Mouse (Mus musculus): ENCODE results near the gene Lca5.

Lca5 gene

DNA sequence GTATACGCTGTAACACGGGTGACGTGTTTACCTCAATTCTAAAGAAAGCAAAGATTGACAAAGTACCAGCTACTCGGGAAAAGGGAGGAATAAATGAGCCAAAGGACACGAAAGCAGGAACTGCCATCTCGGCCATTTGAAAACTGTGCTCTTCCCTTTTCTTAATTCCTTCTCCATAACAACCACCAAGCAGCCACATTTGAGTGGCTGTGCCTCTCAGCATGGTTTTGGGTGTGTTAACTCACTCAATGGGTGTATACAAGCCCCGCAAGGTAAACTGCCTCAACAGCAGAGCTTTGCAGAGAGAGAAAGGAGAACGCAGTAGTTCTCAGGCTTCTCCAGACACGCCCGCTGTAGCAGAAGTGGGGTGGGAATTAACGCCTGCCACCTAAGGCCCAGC, 48.9 kb downstream of the Lca5 start:
- DNase-seq (ENCODE audit: low read depth in 1 of 2, low spot score in 2 of 2): no peak

GRCm38 (mm10) chr9:83389570-83389969, 51.4 kb downstream of the Lca5 start:
- no peak for DNase-seq (ENCODE audit: low read depth in 1 of 2, low spot score in 2 of 2)

DNA sequence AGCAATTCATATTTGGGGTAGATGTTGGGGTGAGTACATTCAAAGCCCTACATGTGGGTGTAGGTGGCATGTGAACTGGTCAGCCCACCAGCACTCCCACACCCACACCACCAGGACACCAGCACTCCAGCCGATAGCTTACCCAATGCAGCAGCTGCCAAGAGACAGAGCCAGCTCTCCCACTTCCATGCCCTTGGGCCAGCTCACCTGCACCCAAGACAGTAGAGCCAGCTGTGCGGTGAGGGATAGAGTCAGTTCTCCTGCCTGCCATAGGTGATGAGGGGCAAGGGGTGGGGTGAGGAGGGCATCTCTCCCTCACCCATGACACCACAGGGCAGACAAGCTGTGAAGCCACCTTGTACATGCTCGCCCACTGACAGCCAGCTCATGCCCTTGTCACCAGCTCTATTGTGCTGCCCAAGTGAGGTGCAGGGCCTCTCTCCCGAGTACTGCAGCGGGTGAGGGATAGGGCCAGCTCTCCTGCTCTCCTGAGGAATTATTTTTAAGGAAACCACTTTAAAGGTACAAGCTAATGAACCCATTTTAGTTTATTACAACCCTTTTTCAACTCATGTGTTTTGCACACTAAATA, 54.6 kb downstream of the Lca5 start:
- no peak for DNase-seq (ENCODE audit: low read depth in 1 of 2, low spot score in 2 of 2)

- DNase-seq (ENCODE audit: low read depth in 1 of 2, low spot score in 2 of 2): no peak
Measured at GRCm38 (mm10) chr9:83385301-83385700, 55.6 kb downstream of the Lca5 start.

GRCm38 (mm10) chr9:83383235-83383634, 57.7 kb downstream of the Lca5 start:
- DNase-seq (ENCODE audit: low read depth in 1 of 2, low spot score in 2 of 2): no peak

DNA sequence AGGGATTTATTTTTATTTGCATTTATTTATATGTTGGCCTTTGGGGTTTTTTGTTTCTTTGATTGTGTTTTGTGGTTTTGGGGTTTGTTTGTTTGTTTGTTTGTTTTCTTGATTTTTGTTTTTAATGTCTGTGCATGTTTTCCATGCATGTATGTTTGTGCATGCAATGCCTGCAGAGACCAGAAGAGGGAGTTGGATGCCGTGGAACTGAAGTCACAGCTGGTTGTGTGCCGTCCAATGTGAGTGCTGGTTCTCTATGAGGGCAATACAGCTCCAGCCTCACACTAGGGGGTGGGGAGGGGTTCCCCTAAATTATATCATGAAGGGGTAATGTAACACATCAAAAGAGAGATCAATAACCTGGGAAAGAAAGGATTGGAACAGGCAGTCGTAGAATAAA, 58.2 kb downstream of the Lca5 start:
- no peak for DNase-seq (ENCODE audit: low read depth in 1 of 2, low spot score in 2 of 2)

GRCm38 (mm10) chr9:83381317-83381716, 59.6 kb downstream of the Lca5 start:
- DNase-seq (ENCODE audit: low read depth in 1 of 2, low spot score in 2 of 2): no peak

GRCm38 (mm10) chr9:83379661-83380060, 61.3 kb downstream of the Lca5 start:
- DNase-seq (ENCODE audit: low read depth in 1 of 2, low spot score in 2 of 2): no peak

DNA sequence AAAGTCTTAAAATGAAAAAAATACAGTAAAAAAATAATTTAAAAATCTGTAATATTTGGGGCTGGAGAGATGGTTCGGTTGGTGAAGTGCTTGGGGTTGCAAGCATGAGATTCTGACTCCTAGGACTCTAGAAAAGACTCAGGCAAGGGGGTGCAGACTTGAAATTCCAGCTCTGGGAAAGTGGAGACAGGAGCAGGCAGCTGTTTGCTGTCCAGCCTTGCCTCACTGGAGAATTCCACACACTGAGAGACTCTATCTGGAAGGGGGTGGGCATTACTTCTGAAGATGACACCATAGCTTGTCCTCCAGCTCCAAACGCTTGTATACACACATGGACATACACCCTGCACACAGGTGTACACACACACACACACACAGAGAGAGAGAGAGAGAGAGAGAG, 63.8 kb downstream of the Lca5 start:
- DNase-seq (ENCODE audit: low read depth in 1 of 2, low spot score in 2 of 2): no peak

- DNase-seq (ENCODE audit: low read depth in 1 of 2, low spot score in 2 of 2): no peak
Measured at GRCm38 (mm10) chr9:83375522-83376176, 65.3 kb downstream of the Lca5 start.

DNA sequence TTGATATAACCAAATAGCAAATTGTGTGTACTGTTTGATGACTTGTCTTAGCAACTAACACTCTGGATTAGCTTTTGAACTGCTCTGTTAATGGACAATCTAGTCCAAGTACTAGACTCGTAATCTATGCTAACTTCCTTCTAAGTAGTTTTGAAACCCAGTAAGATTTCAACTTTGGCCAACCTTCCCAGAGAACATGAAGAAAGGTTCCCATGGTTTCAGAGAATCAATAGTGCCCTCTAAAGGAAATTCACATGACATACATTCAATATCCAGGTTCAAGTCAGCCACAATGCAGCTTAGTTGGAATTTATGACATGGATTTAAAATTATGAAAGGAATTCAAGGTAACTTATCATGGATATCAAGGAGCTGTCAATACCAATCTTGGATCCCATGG, 70.0 kb downstream of the Lca5 start:
- DNase-seq (ENCODE audit: low read depth in 1 of 2, low spot score in 2 of 2): no peak

- DNase-seq (ENCODE audit: low read depth in 1 of 2, low spot score in 2 of 2): no peak
Measured at GRCm38 (mm10) chr9:83368234-83368633, 72.7 kb downstream of the Lca5 start.

DNA sequence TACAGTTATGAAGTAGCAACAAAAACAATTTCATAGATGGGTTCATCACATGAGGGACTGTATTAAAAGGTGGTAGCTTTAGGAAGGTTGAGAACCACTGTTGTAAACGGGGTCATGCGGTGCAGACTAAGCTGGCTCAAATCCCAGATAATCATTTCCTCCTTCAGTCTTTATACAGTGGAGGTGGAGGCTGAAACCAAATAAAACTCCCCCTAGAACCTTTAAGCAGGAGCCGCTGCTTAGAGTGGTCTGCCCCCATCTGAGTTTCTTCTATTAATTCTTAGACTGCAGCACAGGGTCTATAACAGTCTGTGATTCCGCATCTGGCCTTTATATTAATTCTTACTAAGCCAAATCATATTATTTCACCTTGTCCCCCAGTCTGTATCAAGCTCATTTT, 85.1 kb downstream of the Lca5 start:
- DNase-seq (ENCODE audit: low read depth in 1 of 2, low spot score in 2 of 2): no peak

GRCm38 (mm10) chr9:83353316-83353715, 87.6 kb downstream of the Lca5 start:
- no peak for DNase-seq (ENCODE audit: low read depth in 1 of 2, low spot score in 2 of 2)

DNA sequence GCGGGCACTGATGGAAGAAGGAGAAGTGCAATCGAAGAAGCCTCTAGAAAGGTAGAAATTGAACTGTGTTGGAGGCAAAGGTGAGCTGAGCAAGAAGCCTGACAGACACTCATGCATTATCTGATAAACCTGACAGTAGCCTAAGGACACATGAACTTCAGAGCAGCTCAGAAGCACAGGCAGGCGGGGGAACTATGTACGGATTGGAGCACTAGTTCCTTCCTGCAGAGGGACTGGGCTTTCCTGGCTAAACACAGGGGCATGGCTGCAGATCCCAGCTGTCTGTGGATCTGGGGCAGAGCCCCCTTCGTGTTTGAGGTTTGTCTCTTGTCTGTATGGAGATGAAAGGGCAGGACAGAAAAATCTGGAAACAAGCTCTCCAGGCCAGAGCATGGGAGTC, 89.8 kb downstream of the Lca5 start:
- no peak for DNase-seq (ENCODE audit: low read depth in 1 of 2, low spot score in 2 of 2)

GRCm38 (mm10) chr9:83350613-83351012, 90.3 kb downstream of the Lca5 start:
- no peak for DNase-seq (ENCODE audit: low read depth in 1 of 2, low spot score in 2 of 2)

- DNase-seq (ENCODE audit: low read depth in 1 of 2, low spot score in 2 of 2): no peak
Measured at GRCm38 (mm10) chr9:83349905-83350304, 91.0 kb downstream of the Lca5 start.

DNA sequence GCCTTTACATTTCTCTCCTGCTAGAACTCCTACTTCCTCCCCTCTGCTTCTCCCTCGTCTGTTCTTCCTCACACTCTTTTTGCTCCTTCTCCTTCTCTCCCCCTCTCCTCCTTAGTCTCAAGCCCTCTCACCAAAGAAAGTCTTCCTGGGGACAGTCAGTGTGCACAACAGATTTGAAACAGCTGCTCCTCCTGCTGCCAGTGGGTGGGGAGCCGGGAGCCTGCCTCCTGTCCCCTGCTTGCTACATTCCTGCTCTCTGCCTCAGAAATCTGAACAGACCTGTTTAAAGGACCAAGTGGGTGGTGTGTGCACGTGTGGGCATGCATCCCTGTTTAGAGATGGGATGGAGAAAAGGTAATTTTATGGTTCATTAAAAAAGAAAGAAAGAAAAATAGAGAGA, 91.4 kb downstream of the Lca5 start:
- no peak for DNase-seq (ENCODE audit: low read depth in 1 of 2, low spot score in 2 of 2)

GRCm38 (mm10) chr9:83347521-83347920, 93.4 kb downstream of the Lca5 start:
- no peak for DNase-seq (ENCODE audit: low read depth in 1 of 2, low spot score in 2 of 2)

DNA sequence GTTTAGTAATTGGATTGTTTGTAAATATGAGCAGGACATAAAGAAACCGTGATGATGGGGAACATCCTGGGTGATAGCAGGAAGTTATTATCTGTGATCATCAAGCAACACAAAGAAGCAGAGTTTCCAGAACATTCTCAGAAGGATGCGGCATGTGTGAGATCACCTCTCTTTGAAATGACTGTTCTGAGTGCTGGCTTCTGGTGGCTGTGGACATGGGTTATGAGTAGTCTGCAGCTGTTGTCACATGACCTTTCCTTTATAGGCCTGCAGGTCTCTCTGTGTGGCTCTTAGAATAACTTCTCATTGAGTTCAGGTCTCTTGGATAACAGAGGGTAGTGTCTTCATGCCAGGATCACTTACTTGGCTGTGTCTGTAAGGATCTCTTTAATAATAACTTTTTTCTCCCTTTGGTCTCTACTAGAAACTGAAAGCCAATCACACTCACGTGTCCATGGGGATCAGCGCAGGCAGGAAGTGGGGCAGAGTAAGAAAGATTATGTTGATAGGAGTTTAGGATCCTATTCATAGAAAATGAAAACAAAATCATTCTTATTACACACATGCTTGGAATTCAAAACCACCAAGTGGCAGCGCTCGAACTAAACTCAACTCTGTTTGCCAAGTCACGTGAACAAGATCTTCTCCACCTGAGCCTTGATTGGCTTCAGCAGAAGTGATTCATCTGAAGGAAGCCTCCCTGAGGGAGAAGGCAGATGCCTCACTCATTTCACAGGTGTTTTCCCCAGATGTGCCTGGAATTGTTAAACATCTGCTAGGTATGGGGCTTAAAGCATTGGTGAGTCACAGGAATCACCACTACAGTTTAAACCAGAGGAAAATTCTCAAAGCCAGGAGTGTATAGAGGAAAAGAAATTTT, 98.2 kb downstream of the Lca5 start:
- no peak for DNase-seq (ENCODE audit: low read depth in 1 of 2, low spot score in 2 of 2)
